Mouse (Mus musculus) small intestine, adult 10 weeks (tissue): Measurements from ENCODE around the gene Olfr1381. TPM values are rescaled to one million over a fixed set of nuclear protein-coding genes. Genes with fewer than 3 reads are reported as not detected.

Experiments
- polyA plus RNA-seq: library from polyadenylated mRNA; stranded (reverse); fragments of 350-450 nt; fragmentation: Illumina TruSeq; extraction: RNeasy Lipid Tissue Mini Kit (QIAGEN cat#74804); gene quantifications from one replicate; pipeline ENCODE4 v1.2.3, GENCODE M21; 2014; ENCODE audit warnings: low replicate concordance

Gene Olfr1381
- polyA plus RNA-seq = not detected

DNA sequence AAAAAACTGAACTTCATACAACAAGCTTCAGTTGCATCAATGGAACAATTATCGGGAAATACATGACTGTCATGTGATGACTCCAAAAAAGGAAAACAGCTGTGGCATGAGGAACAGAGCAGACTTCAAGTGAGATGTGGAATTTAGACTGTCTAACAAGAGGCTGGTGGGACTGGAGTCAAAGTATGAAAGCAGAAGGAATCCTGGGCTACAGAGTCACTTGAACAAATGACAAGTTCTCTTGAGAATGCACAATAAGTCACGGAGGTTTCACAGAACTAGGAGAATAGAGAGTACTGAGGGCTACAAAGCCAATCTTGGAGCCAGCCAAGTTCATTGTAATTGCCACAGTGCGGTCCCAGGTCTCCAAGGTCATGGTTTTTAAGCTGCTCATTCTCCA lies at the start of gene Olfr1381:
Gene Olfr1381, plus strand, starts transcription at position 301 of the 400 bp plus-strand sequence.

DNA sequence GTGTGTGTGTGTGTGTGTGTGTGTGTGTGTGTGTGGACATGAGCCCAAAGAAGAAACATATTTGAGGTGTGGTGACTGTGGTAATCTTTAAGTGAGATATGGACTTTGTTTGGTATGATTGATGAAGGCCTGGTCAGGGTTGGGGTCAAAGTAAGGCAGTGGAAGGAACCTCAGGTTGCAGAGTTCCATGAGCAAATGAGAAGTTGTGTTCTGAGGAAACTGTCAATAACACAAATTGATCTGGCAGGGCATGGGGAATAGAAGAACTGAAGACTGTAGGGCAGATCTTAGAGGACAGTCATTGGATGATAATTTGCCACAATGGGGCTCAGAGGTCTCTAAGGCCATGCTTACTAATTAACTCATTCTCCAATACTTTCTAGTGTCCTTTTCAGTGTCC lies 23.9 kb upstream of the Olfr1381 start, which contains the start of gene Olfr1383:
Gene Olfr1383, plus strand, starts transcription at position 301 of the 400 bp plus-strand sequence.

DNA sequence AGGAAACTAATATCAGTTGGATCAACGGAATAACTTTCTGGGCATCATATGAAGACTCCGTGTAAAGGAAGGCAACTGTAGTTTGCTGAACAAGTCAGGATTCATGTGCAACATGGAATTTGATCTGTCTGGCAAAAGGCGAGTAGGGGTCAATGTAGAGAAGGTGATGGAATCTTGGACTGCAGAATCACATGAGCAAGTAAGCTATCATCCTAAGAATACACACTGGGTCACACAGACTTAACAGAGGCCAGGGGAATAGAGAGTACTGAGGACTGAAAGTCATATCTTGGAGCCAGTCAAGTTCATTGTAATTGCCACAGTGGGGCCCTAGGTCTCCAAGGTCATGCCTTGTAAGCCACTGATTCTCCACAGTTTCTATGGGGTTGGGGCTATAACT lies 15.3 kb upstream of the Olfr1381 start, which contains the start of gene Olfr1382:
Gene Olfr1382, plus strand, starts transcription at position 301 of the 400 bp plus-strand sequence.

DNA sequence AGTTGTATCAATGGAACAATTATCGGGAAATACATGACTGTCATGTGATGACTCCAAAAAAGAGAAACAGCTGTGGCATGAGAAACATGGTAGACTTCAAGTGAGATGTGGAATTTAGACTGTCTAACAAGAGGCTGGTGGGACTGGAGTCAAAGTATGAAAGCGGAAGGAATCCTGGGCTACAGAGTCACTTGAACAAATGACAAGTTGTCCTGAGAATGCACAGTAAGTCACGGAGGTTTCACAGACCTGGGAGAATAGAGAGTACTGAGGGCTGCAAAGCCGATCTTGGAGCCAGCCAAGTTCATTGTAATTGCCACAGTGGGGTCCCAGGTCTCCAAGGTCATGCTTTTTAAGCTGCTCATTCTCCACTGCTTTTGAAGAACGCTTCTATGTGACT lies 13.3 kb downstream of the Olfr1381 start, which contains the start of gene Olfr1380:
Gene Olfr1380, plus strand, starts transcription at position 301 of the 400 bp plus-strand sequence.

Other genes with a start within 250 kb of the Olfr1381 start
- not detected for gene Olfr10, start 238.7 kb upstream of the Olfr1381 start, polyA plus RNA-seq
- not detected for gene Olfr1391, start 220.7 kb upstream of the Olfr1381 start, polyA plus RNA-seq
- not detected for gene Olfr1390, start 208.3 kb upstream of the Olfr1381 start, polyA plus RNA-seq
- not detected for gene Olfr1389, start 120.4 kb upstream of the Olfr1381 start, polyA plus RNA-seq
- not detected for gene Olfr1388, start 106.8 kb upstream of the Olfr1381 start, polyA plus RNA-seq
- not detected for gene Olfr1387, start 88.1 kb upstream of the Olfr1381 start, polyA plus RNA-seq
- not detected for gene Olfr1386, start 78.4 kb upstream of the Olfr1381 start, polyA plus RNA-seq
- not detected for gene Olfr1385, start 54.4 kb upstream of the Olfr1381 start, polyA plus RNA-seq
- gene Olfr1384, start 36.7 kb upstream of the Olfr1381 start, polyA plus RNA-seq = not detected
- not detected for gene Olfr1383, start 23.8 kb upstream of the Olfr1381 start, polyA plus RNA-seq
- gene Olfr1382, start 15.2 kb upstream of the Olfr1381 start, polyA plus RNA-seq = not detected
- gene Olfr1380, start 13.4 kb downstream of the Olfr1381 start, polyA plus RNA-seq = not detected
- 0.37 TPM for gene Flt4, start 65.8 kb downstream of the Olfr1381 start, polyA plus RNA-seq
- not detected for gene Scgb3a1, start 120.2 kb downstream of the Olfr1381 start, polyA plus RNA-seq
- 160 TPM for gene Cnot6, start 169.3 kb downstream of the Olfr1381 start, polyA plus RNA-seq